Mouse (Mus musculus) liver, embryonic 12.5 days (tissue): ENCODE measurements around the gene Gk5. TPM values are rescaled to one million over a fixed set of nuclear protein-coding genes. Genes with fewer than 3 reads are reported as not detected.

Experiments
- polyA plus RNA-seq: library from polyadenylated mRNA; unstranded; fragments of >200 nt; fragmentation: Nextera tagmentation; extraction: Ambion mirVana; gene quantifications from 2 replicates; pipeline ENCODE4 v1.2.1, GENCODE M21; 2016

Gene Gk5
- polyA plus RNA-seq, 1 experiment from 2014 or later, result 0.85 TPM

Other genes with a start within 250 kb of the Gk5 start
- gene Xrn1, start 164.6 kb upstream of the Gk5 start, polyA plus RNA-seq, result 9.8 and 11.1 TPM in 2 replicates
- gene Tfdp2, start 76.9 kb downstream of the Gk5 start, polyA plus RNA-seq, result 85.7 and 88.3 TPM in 2 replicates
- 99.5 and 101 TPM in 2 replicates for gene Atp1b3, start 245.1 kb downstream of the Gk5 start, polyA plus RNA-seq